ENCODE assay signal across 15 mouse cellular contexts in the genomic region with DNA sequence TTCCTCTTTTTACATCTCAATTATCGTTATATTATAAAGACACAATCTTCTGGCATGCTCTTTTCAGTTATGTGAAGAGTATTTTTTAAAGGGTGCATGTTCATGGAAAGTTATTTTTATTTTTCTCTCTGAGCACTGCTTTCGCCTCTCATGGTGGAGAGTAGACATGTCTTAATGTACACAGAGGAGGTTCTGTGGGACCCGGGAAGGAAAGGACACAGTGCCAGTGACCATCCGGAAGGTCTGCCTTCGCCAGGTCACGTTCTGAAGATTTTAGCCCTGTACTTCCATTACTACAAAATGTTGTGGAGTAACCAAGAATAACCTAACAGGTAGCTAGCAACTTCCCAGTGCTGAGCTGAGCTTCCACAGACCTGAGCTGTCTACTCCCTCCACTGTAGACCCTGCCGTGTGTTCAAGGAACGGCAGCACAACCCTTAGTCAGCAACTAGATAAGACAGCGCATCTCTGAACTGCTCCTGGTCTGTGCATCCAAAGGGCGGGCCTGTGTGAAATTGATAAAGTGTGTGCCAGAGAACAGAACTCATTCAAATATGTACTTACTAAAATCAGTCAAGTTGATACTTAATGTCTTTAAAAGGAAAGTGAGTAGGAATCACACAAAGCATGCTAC.
DNase-seq lines count a peak whose midpoint lies in the region; ATAC-seq and TF ChIP-seq lines count a peak whose summit lies in the region.
"Had no signal": no experiment of that assay in that cellular context is flagged by ENCODE, and none has a peak within 500 bp of the region (broad histone marks: within the 10 kb centered on the region; RNA-seq: fewer than 3 reads in every experiment).

No protein-coding gene starts in this region.

- H3K4me3 ChIP-seq in heart, embryonic 12.5 days = no peak overlapping the region
- H3K4me3 ChIP-seq in G1E (ENCODE audit: low read depth, low read length) = peak overlapping the region; percentile 30; the same call in 1 of the 2 replicates
- H3K4me3 ChIP-seq in liver, embryonic 16.5 days (ENCODE audit: low read depth, low read length) = no peak overlapping the region
- no peak overlapping the region for H3K4me3 ChIP-seq in heart, adult 2 months
- H3K4me3 ChIP-seq: embryonic facial prominence, embryonic 10.5 days; heart, embryonic 15.5 days; limb, embryonic 13.5 days had no signal

- TF ChIP-seq CTCF in G1E (IDR thresholded peaks at IDR 0.05; ENCODE audit: low read depth, low read length) = no peak
- TF ChIP-seq CTCF in heart, adult 2 months (IDR thresholded peaks at IDR 0.05) = no peak

- H3K27me3 ChIP-seq in heart, embryonic 12.5 days (replicated peaks) = no peaks in the 10 kb centered on the region
- H3K27me3 ChIP-seq in G1E (ENCODE audit: insufficient read depth, low read length) = no peaks in the 10 kb centered on the region
- no peaks in the 10 kb centered on the region for H3K27me3 ChIP-seq in liver, embryonic 16.5 days (ENCODE audit: control insufficient read depth, insufficient read depth, low read depth, low read length)
- H3K27me3 ChIP-seq in heart, adult 2 months (ENCODE audit: control insufficient read depth, insufficient read depth, low read length) = no peaks in the 10 kb centered on the region
- H3K27me3 ChIP-seq: heart, embryonic 15.5 days; limb, embryonic 13.5 days had no signal

- H3K27ac ChIP-seq in heart, embryonic 12.5 days (ENCODE audit: poor library complexity, severe bottlenecking) = no peak overlapping the region
- peak overlapping the region; percentile 92 for H3K27ac ChIP-seq in liver, embryonic 16.5 days (ENCODE audit: low read length)
- H3K27ac ChIP-seq in heart, adult 2 months = no peak overlapping the region
- H3K27ac ChIP-seq: embryonic facial prominence, embryonic 10.5 days; heart, embryonic 15.5 days; limb, embryonic 13.5 days; macrophage had no signal

- no peak for TF ChIP-seq EP300 in heart, adult 2 months (IDR thresholded peaks at IDR 0.05; ENCODE audit: insufficient read depth, low read depth, low read length)

- TF ChIP-seq POLR2A in heart, adult 2 months (IDR thresholded peaks at IDR 0.05; ENCODE audit: insufficient read depth, low read depth, low read length) = no peak

- DNase-seq in heart, adult 18-20 months = no peak
- DNase-seq in G1E (ENCODE audit: low spot score) = no peak
- DNase-seq in retina, embryonic 14.5 days (ENCODE audit: low spot score) = no peak
- DNase-seq in adrenal gland, adult 8-10 months = no peak
- no peak for DNase-seq in heart, adult 2 months
- DNase-seq: cerebellum, adult 8-10 months; thymus, postnatal 4 days had no signal

- peaks cover under 1% of the 10 kb centered on the region; the same call in 1 of the 2 replicates for H3K4me1 ChIP-seq in heart, embryonic 12.5 days (replicated peaks)
- peaks cover 27% of the 10 kb centered on the region for H3K4me1 ChIP-seq in G1E (ENCODE audit: insufficient read depth, low read depth, low read length)
- peaks cover 21% of the 10 kb centered on the region for H3K4me1 ChIP-seq in liver, embryonic 16.5 days (ENCODE audit: control insufficient read depth, low read depth, low read length)
- no peaks in the 10 kb centered on the region for H3K4me1 ChIP-seq in heart, adult 2 months (ENCODE audit: control insufficient read depth, insufficient read depth, low read length)
- H3K4me1 ChIP-seq: embryonic facial prominence, embryonic 10.5 days; heart, embryonic 15.5 days; limb, embryonic 13.5 days had no signal

- H3K79me2 ChIP-seq in heart, adult 2 months (replicated peaks; ENCODE audit: control insufficient read depth, insufficient read depth, low read length) = no peaks in the 10 kb centered on the region

- peak; percentile 85 for ATAC-seq in heart, embryonic 12.5 days (ENCODE audit: insufficient number of reproducible peaks, low FRiP score)
- ATAC-seq in G1E (ENCODE audit: extremely low read depth, insufficient number of reproducible peaks, low FRiP score, poor library complexity, severe bottlenecking) = peak; percentile 95
- peak; percentile 93 for ATAC-seq in erythroblast, adult 5-6 weeks (replicated peaks; ENCODE audit: low FRiP score, poor library complexity, severe bottlenecking)
- ATAC-seq in liver, embryonic 16.5 days (ENCODE audit: low read depth) = peak; percentile 100
- ATAC-seq: hindbrain, embryonic 16.5 days had no signal

- no peaks in the 10 kb centered on the region for H3K36me3 ChIP-seq in heart, embryonic 12.5 days
- peaks cover under 1% of the 10 kb centered on the region for H3K36me3 ChIP-seq in G1E (replicated peaks)
- no peaks in the 10 kb centered on the region for H3K36me3 ChIP-seq in liver, embryonic 16.5 days (ENCODE audit: control insufficient read depth, insufficient read depth)
- H3K36me3 ChIP-seq in heart, adult 2 months (ENCODE audit: control insufficient read depth, insufficient read depth, low read length) = no peaks in the 10 kb centered on the region
- H3K36me3 ChIP-seq: embryonic facial prominence, embryonic 10.5 days; heart, embryonic 15.5 days; limb, embryonic 13.5 days had no signal

- intact Hi-C loops in heart, adult 2 months (cut with DNase I) = no loop called here

- H3K9ac ChIP-seq in heart, embryonic 12.5 days = no peak overlapping the region
- peak overlapping the region; percentile 8; the same call in 1 of the 2 replicates for H3K9ac ChIP-seq in liver, embryonic 16.5 days (ENCODE audit: low read depth, low read length)
- H3K9ac ChIP-seq in heart, adult 2 months (ENCODE audit: low read depth, low read length) = no peak overlapping the region
- H3K9ac ChIP-seq: heart, embryonic 15.5 days; limb, embryonic 13.5 days had no signal

- WGBS in heart, embryonic 12.5 days = 68% methylated on average over 10 of the region's 10 CpGs
- WGBS in liver, embryonic 16.5 days (ENCODE audit: insufficient replicate concordance) = 41% methylated on average over 10 of the region's 10 CpGs
- 84% methylated on average over 10 of the region's 10 CpGs for WGBS in heart, adult 2 months

- H3K4me2 ChIP-seq in heart, embryonic 12.5 days = no peak overlapping the region
- peak overlapping the region; percentile 56 for H3K4me2 ChIP-seq in liver, embryonic 16.5 days (ENCODE audit: low read depth, low read length)
- H3K4me2 ChIP-seq: heart, embryonic 15.5 days; limb, embryonic 13.5 days had no signal

- H3K9me3 ChIP-seq in heart, embryonic 12.5 days (replicated peaks) = no peaks in the 10 kb centered on the region
- no peaks in the 10 kb centered on the region for H3K9me3 ChIP-seq in G1E (replicated peaks)
- H3K9me3 ChIP-seq in liver, embryonic 16.5 days (replicated peaks; ENCODE audit: control insufficient read depth, low read length) = no peaks in the 10 kb centered on the region
- H3K9me3 ChIP-seq: embryonic facial prominence, embryonic 10.5 days; heart, embryonic 15.5 days; limb, embryonic 13.5 days had no signal
